Mouse (Mus musculus) brown adipose tissue, adult 24 weeks (tissue): ENCODE data around the gene Rpa1. TPM values are rescaled to one million over a fixed set of nuclear protein-coding genes. Genes with fewer than 3 reads are reported as not detected.

Experiments used
- H3K27ac ChIP-seq: fragments of 200-500 bp; replicated peaks from 2 replicates; pipeline ENCODE4 v1.5.1; 2012; ENCODE audit warnings: low read depth, mild to moderate bottlenecking, low read length
- H3K4me1 ChIP-seq: fragments of 200-500 bp; 2 replicates; pipeline ENCODE4 v1.6.1; 2012; ENCODE audit warnings: low read length, mixed read lengths; ENCODE audit not compliant: control insufficient read depth, insufficient read depth, insufficient read length
- H3K4me3 ChIP-seq: fragments of 200-500 bp; 2 replicates; pipeline ENCODE4 v1.5.1; 2012; ENCODE audit warnings: low read depth, mild to moderate bottlenecking, low read length, moderate library complexity; ENCODE audit not compliant: insufficient read depth
- polyA plus RNA-seq: library from polyadenylated mRNA; stranded (reverse); fragments of >200 nt; gene quantifications from 2 replicates; pipeline ENCODE4 v1.2.4, GENCODE M21; 2012; ENCODE audit not compliant: missing spikeins, insufficient read depth, insufficient read length

Rpa1 gene
- polyA plus RNA-seq, 1 experiment: 24.7 TPM

- H3K4me3 ChIP-seq: no peak overlapping the region
- no peak overlapping the region for H3K27ac ChIP-seq
- H3K4me1 ChIP-seq: 0 out of 2 replicates have a peak, but pooled peaks cover 3% of the 10 kb centered on the region
These were observed 8.0 kb downstream of the Rpa1 start for GRCm38 (mm10) chr11:75340076-75340475.

GRCm38 (mm10) chr11:75337246-75337645, 10.9 kb downstream of the Rpa1 start:
- Histone ChIP-seq H3K27ac (no peak overlapping the region), H3K4me1 (0 out of 2 replicates have a peak, but pooled peaks cover 3% of the 10 kb centered on the region), H3K4me3 (no peak overlapping the region)

DNA sequence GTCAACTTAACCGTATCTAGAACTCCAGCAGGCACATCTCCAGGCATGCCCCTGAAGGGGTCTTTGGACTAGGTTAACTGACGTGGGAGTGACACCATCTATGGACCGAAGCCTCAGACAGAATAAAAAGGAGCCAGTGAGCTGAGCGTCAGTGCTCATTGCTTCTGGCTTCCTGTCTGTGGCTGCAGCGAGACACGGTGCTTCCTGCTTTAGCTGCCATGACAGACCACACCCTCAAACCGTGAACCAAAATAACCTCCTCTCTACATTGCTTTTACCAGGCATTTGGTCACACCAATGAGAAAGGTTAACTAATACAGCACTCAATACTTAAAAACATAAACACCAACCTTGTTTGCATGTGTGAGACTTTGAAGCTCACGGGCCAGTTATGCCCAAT, 11.4 kb downstream of the Rpa1 start:
- Histone ChIP-seq H3K4me3 (no peak overlapping the region), H3K27ac (no peak overlapping the region), H3K4me1 (0 out of 2 replicates have a peak, but pooled peaks cover 3% of the 10 kb centered on the region)

DNA sequence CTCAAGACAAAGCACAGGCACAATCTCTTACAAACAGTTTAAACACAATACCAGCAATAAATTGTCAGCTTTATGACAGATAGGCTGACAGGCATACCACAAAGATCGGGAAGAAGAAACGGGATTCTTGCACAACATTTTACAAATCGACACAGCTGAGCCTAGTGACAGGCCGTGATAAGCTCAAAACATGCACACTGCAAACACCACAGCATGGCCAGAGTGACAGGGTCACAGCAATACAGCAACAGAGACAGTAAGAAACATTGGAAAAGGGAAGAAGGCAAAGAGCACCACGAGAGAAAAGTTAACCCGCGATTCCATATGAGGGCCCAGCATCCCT, 22.2 kb downstream of the Rpa1 start:
- no peak overlapping the region for H3K27ac ChIP-seq
- no peaks in the 10 kb centered on the region for H3K4me1 ChIP-seq

GRCm38 (mm10) chr11:75325116-75325968, 22.8 kb downstream of the Rpa1 start:
- no peaks in the 10 kb centered on the region for H3K4me1 ChIP-seq

More for the DNA sequence above, 22.2 kb downstream of the Rpa1 start:
- H3K4me3 ChIP-seq: no peak overlapping the region

GRCm38 (mm10) chr11:75324433-75324832, 23.7 kb downstream of the Rpa1 start:
- H3K27ac ChIP-seq: no peak overlapping the region
- no peak overlapping the region for H3K4me3 ChIP-seq
- no peaks in the 10 kb centered on the region for H3K4me1 ChIP-seq

More at GRCm38 (mm10) chr11:75325116-75325968, 22.8 kb downstream of the Rpa1 start:
- no peak overlapping the region for H3K27ac ChIP-seq
- H3K4me3 ChIP-seq: no peak overlapping the region

- no peaks in the 10 kb centered on the region for H3K4me1 ChIP-seq
- no peak overlapping the region for H3K4me3 ChIP-seq
- H3K27ac ChIP-seq: no peak overlapping the region
These were observed 24.8 kb downstream of the Rpa1 start for GRCm38 (mm10) chr11:75323326-75323737.

GRCm38 (mm10) chr11:75319246-75319645, 28.9 kb downstream of the Rpa1 start:
- Histone ChIP-seq H3K27ac (no peak overlapping the region), H3K4me1 (no peaks in the 10 kb centered on the region), H3K4me3 (no peak overlapping the region)

GRCm38 (mm10) chr11:75318351-75319221, 29.5 kb downstream of the Rpa1 start:
- Histone ChIP-seq H3K27ac (no peak overlapping the region), H3K4me3 (no peak overlapping the region)

GRCm38 (mm10) chr11:75313834-75314233, 34.3 kb downstream of the Rpa1 start:
- Histone ChIP-seq H3K4me3 (no peak overlapping the region), H3K27ac (no peak overlapping the region), H3K4me1 (no peaks in the 10 kb centered on the region)

More at GRCm38 (mm10) chr11:75318351-75319221, 29.5 kb downstream of the Rpa1 start:
- no peaks in the 10 kb centered on the region for H3K4me1 ChIP-seq

- Histone ChIP-seq H3K4me1 (no peaks in the 10 kb centered on the region), H3K27ac (no peak overlapping the region), H3K4me3 (no peak overlapping the region)
These were observed 36.4 kb downstream of the Rpa1 start for GRCm38 (mm10) chr11:75311751-75312150.

DNA sequence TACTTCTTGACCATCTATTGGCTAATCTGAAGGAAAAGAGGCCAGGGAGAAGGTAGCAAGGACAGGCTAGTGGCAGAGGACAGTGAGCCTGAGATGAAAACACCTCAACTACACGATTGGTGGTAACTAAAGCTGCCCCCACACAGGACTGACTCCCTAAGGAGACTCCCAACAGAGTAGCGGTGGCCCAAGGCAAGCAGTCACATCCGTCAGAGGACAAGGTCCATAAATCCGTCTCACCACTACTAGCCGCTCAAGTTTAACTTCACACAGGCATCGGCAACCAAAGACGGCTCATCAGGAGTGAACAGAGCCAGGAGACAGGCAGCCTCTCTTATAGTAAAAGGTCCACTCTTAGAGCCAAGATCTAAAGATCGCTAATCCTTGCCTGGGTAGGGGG, 37.3 kb downstream of the Rpa1 start:
- Histone ChIP-seq H3K27ac (no peak overlapping the region), H3K4me1 (no peaks in the 10 kb centered on the region), H3K4me3 (no peak overlapping the region)

DNA sequence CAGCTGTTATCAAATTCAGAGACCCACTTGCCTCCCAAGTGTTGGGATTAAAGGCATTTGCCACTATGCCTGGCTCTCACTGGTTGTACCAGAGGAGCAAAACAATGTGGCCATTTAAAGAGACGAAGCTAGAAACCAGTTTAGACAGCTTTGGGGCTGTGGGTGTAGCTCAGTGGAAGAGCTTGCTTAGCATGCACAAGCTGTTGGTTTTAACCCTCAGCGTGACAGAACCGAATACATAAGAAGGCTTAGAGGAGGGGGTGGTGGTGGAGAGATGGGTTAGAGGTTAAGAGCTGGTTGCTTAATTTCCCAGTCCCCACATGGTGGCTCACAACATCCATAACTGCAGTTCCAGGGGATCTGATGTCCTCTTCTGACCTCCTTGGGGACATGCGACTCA, 39.5 kb downstream of the Rpa1 start:
- Histone ChIP-seq H3K4me1 (no peaks in the 10 kb centered on the region), H3K4me3 (no peak overlapping the region), H3K27ac (no peak overlapping the region)

GRCm38 (mm10) chr11:75304797-75305196, 43.3 kb downstream of the Rpa1 start:
- Histone ChIP-seq H3K4me3 (no peak overlapping the region), H3K4me1 (no peaks in the 10 kb centered on the region), H3K27ac (no peak overlapping the region)

DNA sequence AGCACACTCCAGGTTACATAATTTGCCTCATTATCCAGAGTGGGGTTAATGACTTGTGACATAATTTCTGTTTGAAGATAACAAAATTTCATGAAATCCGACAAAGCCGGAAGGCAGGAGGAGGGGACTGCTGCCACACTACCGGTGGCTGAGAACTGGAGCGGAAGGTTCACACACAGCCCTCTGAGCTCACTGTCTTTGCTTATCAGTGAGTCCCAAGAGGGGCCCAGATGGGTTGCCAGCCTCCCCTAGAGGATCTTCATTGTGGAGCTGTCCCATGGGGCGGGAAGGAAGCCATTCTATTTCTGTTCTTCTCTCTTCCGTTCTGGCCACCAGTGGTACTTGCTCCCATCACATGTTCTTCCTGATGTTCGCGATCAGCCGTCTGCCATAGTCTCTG, 47.2 kb downstream of the Rpa1 start:
- no peak overlapping the region for H3K4me3 ChIP-seq
- no peak overlapping the region for H3K27ac ChIP-seq
- no peaks in the 10 kb centered on the region for H3K4me1 ChIP-seq
